Mouse (Mus musculus) embryo, embryonic 9.5 days (tissue): ENCODE data around the gene Gm11639.

Source experiments
- DNase-seq: peaks from one replicate; pipeline ENCODE4 v3.0.0-alpha.2; 2017; ENCODE audit errors: extremely low spot score

Gene Gm11639

GRCm38 (mm10) chr11:104704097-104704496, 18.6 kb downstream of the Gm11639 start:
- DNase-seq, result no peak

GRCm38 (mm10) chr11:104707084-104707483, 21.6 kb downstream of the Gm11639 start:
- no peak for DNase-seq

GRCm38 (mm10) chr11:104744995-104745568, 59.6 kb downstream of the Gm11639 start:
- no peak for DNase-seq

DNA sequence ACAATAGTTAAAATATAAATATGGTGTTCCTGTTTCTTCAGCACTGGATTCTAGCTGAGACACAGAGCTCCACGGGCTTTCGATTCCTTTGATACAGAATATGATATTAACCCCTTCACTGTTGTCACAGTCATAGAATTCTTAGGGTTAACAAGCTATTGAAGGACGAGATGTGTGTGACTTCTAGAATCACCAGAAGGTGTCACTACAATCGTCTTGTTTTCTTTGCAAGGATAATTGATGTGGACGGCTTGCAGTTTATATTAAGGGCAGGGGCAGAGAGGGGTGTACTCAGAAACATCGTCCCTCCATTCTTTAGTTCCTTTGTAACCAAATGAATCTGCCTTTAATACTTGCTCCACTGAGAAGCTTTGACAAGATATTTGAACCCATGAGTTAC, 80.3 kb downstream of the Gm11639 start:
- no peak for DNase-seq

- no peak for DNase-seq
Measured at GRCm38 (mm10) chr11:104767068-104767467, 81.6 kb downstream of the Gm11639 start.

GRCm38 (mm10) chr11:104768072-104768471, 82.6 kb downstream of the Gm11639 start:
- DNase-seq, result peak; percentile 40

- DNase-seq, result no peak
Measured at GRCm38 (mm10) chr11:104778796-104779195, 93.3 kb downstream of the Gm11639 start.

DNA sequence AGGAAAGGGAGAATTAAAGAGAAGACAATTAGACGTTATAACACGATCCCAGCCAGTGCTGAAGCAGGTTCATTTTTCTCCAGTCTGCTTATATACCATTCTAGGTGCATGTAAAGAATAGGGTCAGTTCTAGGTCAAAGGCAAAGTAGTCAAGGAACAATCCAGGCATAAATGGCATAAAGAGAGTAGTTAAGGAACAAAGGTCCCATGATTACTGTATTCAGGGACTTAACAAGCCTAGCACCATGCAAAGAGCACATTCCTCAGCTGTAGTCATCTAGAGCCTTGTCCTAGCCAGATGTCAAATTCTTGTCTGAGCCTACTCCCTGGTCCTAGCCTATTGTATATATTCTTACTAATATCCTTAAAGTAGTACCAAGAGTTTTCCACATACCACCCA, 259.2 kb downstream of the Gm11639 start:
- DNase-seq, result no peak

- no peak for DNase-seq
Measured at GRCm38 (mm10) chr11:104952349-104952748, 266.8 kb downstream of the Gm11639 start.

DNA sequence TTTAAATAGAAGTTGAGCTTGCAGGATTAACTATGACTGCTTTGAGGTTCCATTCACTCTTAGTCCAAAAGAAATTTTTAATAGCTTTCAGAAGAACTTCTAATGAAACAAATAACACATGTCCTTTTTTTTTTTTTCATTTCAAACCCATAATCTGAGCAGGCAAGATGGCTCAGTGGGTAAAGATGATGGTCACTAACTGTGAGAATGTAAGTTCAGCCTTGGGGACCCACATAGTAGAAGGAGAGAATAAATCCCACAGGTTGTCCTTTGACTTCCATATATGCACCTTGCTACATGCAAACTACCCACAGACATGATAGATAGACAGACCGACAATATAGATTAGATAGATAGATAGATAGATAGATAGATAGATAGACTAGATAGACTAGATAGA, 282.4 kb downstream of the Gm11639 start:
- DNase-seq, result no peak

DNA sequence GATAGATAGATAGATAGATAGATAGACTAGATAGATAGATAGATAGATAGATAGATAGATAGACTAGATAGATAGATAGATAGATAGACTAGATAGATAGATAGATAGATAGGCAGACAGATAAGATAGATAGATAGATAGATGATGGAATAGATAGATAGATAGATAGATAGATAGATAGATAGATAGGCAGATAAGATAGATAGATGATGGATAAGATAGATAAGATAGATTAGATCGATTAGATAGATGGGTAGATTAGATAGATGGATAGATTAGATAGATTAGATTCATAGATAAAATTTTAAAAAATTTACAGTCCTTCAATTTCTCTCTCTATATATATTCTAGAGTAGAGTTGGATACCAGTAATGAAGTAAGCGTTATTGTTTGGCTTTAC, 282.9 kb downstream of the Gm11639 start:
- no peak for DNase-seq

GRCm38 (mm10) chr11:104971322-104971721, 285.8 kb downstream of the Gm11639 start:
- no peak for DNase-seq

DNA sequence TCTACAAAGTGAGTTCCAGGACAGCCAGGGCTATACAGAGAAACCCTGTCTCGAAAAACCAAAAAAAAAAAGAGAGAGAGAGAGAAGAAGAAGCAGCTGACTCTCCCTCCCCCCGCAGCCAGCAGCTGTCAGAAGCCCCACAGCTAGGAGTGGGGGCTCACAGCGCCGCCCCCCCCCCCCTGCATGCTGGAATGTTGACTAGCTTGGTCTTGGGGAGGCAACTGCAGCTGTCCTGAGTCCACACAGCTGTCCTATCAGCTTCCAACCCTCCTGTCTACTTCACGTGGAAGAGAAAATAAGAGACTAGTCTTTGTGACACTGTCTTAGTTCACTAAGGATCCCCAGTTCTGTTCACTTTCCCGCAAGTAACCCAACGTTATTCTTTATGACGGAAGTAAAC, 287.0 kb downstream of the Gm11639 start:
- DNase-seq, result no peak

DNA sequence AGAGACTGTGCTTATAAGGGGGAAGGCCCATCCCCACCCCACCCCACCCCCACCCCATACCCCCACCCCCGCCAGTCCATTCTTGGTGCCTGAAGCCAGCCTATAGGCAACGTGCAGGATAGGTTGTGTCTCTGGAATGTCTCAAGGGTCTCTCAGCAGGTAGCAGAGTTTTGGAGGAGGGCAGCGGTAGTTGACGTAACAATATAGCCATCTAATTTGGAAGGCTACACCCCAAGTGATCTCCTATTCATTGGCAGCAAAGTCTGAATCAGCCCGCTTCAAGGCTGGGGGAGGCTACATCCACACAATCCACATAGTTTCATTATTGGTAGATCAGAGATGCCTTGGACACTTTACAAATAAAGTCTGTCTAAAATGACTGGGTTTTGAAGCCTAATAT, 292.5 kb downstream of the Gm11639 start:
- no peak for DNase-seq

- no peak for DNase-seq
Measured at GRCm38 (mm10) chr11:104981342-104982055, 296.0 kb downstream of the Gm11639 start.

DNA sequence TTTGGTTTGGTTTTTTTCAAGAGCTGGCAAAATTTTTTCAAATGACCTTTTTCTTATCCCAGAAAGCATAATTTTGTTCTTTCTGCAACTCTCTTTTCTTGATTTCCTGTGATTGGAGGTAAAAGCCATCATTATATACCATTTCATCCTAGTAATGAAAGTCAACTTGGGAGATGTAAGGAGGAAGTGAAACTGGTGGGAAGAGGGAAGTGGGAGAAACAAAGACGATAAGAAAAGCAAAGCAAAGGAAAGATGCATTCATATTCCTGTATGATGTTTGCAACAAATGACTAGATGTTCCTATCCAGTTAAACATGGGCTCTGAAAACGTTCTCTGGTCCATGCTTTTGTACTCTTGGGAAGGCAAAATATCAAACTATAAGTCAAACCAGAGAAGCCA, 323.7 kb downstream of the Gm11639 start:
- DNase-seq, result no peak

DNA sequence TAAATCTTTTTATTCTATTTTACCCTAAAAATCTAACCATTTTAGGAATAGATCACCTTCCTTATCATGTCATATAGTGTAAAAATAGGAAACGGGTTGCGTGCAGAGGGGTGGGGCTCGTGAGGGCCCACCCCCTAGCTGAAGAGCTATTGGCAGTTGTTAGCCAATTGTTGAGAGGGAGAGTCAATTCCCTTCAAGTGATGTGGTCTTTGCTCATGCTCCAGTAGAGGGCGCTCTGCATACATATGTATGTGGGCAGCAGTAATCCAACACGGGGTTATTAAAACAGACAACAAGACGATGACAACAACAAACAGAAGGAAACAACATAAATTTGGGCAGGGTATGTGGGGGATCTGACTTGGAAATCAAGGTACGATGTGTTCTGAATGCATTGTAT, 335.6 kb downstream of the Gm11639 start:
- DNase-seq, result no peak

DNA sequence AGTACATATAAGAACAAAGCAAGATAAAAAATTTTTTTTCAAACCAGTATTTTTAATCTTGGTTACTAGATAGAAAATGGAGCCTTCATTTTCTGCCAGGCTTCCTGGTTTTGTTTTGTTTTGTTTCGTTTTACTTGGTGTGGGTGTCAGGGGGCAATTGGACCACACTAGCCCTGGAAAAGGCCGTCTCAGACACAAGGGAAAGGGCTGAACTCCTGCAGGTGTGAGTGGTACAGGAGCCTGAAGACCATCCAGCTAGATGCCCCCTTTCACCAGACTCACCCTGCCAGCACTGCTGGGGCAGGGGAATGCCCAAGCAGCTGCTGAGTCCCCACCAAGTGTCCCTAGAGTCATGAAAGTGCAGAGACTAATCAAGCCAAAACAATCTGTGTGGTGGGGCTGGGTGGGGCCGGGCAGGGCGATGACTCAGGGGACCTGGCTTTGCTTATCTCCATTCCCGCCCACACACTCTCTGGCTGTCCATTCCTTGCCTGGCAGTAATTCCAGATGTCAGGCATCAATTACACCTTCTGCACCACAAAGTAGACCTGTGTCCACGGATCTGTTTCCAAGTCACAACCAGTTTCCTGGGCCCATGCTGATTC, 343.3 kb downstream of the Gm11639 start:
- no peak for DNase-seq

DNA sequence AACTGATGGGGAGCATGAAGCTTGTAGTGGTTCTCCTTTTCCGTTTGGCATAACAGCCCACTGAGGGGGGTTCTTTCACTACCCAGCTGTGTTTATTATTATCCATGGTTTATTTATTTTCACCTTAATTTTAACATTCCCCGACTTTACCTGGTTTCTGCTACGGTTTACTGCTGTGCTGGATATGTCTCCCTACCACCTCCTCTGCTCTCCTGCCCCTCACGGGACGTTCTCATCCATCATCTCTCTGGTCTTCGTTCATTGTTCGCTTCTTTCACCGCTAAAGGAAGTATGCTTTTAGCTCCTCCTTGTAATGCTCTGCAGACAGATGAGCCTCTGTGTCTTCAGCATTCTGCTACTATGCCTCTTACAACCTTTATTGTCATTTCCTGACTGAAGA, 344.0 kb downstream of the Gm11639 start:
- DNase-seq, result no peak

DNA sequence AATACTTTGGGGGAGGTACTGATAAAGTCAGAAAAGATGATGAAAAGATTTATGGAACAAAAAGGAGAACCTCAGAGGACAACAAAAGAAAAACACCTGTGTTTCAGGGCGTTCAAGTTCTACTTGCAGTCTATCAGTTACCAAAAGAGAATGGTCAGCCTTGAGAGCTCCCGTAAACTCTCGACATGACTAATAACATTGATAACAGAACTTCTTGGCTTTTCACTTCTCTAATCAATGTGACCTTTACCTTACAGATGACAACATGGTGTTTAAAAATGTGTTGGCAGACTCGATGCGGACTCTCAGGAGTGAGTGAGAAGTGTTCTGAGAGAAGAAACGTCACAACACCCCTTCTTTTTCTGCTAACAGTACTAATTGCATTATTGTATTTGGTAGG, 344.7 kb downstream of the Gm11639 start:
- no peak for DNase-seq

DNA sequence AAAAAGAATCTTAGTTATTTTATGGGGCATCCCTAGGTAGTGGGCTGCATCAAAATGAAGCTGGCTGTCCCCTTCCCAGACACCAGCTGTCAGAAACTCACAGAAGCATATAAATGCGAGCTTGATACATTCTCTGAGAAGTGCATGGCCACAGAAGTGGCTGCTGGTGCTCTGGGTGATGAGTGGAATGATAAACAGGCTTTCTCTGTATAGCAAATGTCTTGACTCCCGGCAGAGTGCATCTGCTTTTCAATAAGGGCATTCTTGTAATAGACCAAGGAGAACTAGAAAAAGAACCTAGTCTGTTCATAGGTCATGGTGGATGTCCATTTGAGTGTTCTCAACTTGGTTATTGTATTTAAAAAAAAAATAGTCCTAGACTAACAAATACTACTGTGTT, 345.6 kb downstream of the Gm11639 start:
- no peak for DNase-seq

DNA sequence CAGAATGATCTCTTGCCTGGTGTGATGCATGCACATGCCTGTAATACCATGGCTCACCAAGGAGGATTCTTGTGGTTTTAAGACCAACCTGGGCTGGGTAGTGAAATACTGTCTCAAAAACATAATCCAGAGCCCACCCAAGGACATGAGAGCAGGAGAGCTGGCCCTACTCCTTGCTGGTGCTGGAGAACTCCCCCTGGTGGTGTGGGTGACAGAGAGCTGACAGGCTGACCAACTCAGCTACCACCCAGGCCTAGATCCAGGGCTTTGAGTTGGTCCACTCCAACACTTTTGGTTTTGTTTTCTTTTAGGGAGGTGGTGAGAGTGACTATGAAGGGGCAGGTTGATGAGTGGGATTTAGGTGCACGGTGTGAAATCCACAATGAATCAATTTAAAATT, 349.6 kb downstream of the Gm11639 start:
- DNase-seq, result no peak

DNA sequence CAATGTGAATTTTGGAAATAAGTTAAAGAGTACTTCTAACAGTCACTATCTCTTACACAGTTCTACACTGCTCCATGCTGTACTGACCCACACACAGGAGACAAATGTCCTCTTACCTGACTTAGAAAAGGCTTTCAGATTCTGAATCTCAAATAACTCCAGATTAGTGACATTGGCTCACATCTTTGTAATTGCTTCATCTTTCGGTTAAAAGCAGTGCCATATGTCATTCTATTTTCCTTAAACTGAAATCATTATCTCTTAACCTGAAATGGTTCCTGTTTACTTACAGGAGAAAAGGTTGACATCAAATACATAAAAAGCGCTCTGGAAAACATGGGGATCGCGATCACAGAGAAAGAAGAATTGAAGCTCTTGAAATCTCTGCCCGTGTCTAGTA, 377.8 kb downstream of the Gm11639 start, which contains the start of gene Efcab3:
Efcab3 (plus strand) TSS at position 301 of the 400 bp plus-strand sequence.
- no peak for DNase-seq
